Mouse (Mus musculus) stomach, embryonic 16.5 days (tissue): Measurements from ENCODE around the gene Gm42688. TPM values are rescaled to one million over a fixed set of nuclear protein-coding genes. Genes with fewer than 3 reads are reported as not detected.
A peak's percentile ranks its signal among the peaks of the same experiment; 100 is the strongest.

Experiments
- ATAC-seq: fragments of 200-750 bp; cut with Nextera tagmentation; 2 replicates; pipeline ENCODE4 v1.8.0; 2017; ENCODE audit warnings: moderate number of reproducible peaks, moderate TSS enrichment; ENCODE audit not compliant: insufficient read depth, low FRiP score
- H3K27ac ChIP-seq: fragments of 300-500 bp; sonication (generic); 2 replicates; pipeline ENCODE4 v1.5.1; 2014; ENCODE audit warnings: low read length
- H3K27me3 ChIP-seq: fragments of 300-500 bp; sonication (generic); 2 replicates; pipeline ENCODE4 v1.6.1; 2014; ENCODE audit warnings: low read length, control low read depth, mixed read lengths; ENCODE audit not compliant: control insufficient read depth, insufficient read depth
- H3K36me3 ChIP-seq: fragments of 300-500 bp; sonication (generic); 2 replicates; pipeline ENCODE4 v1.6.1; 2014; ENCODE audit warnings: low read length; ENCODE audit not compliant: control insufficient read depth, insufficient read depth
- H3K4me1 ChIP-seq: fragments of 300-500 bp; sonication (generic); 2 replicates; pipeline ENCODE4 v1.6.1; 2014; ENCODE audit warnings: low read length, control low read depth, mixed read lengths; ENCODE audit not compliant: control insufficient read depth, insufficient read depth
- H3K4me2 ChIP-seq: fragments of 300-500 bp; sonication (generic); 2 replicates; pipeline ENCODE4 v1.6.1; 2014; ENCODE audit warnings: low read depth, low read length, mixed read lengths
- H3K4me3 ChIP-seq: fragments of 300-500 bp; sonication (generic); replicated peaks from 2 replicates; pipeline ENCODE4 v1.5.1; 2014; ENCODE audit warnings: mild to moderate bottlenecking, low read length
- H3K9ac ChIP-seq: fragments of 300-500 bp; sonication (generic); 2 replicates; pipeline ENCODE4 v1.6.1; 2014; ENCODE audit warnings: low read length
- H3K9me3 ChIP-seq: fragments of 300-500 bp; sonication (generic); replicated peaks from 2 replicates; pipeline ENCODE4 v1.6.1; 2016; ENCODE audit warnings: low read length, control low read depth; ENCODE audit not compliant: control insufficient read depth
- WGBS: fragments of 180-500 bp; shearing (Covaris S2); extraction: QIAGEN DNeasy Blood & Tissue Kit; methylation state at CpG from one replicate; pipeline ENCODE4 v1.1.7; 2014; 5-methylcytosine and 5-hydroxymethylcytosine counted together
- polyA plus RNA-seq: library from polyadenylated mRNA; unstranded; fragments of >200 nt; fragmentation: Nextera tagmentation; extraction: Ambion mirVana; gene quantifications from 2 replicates; pipeline ENCODE4 v1.2.1, GENCODE M21; 2015

Gm42688 gene
- polyA plus RNA-seq, 1 experiment from 2014 or later, result 1.8 TPM

DNA sequence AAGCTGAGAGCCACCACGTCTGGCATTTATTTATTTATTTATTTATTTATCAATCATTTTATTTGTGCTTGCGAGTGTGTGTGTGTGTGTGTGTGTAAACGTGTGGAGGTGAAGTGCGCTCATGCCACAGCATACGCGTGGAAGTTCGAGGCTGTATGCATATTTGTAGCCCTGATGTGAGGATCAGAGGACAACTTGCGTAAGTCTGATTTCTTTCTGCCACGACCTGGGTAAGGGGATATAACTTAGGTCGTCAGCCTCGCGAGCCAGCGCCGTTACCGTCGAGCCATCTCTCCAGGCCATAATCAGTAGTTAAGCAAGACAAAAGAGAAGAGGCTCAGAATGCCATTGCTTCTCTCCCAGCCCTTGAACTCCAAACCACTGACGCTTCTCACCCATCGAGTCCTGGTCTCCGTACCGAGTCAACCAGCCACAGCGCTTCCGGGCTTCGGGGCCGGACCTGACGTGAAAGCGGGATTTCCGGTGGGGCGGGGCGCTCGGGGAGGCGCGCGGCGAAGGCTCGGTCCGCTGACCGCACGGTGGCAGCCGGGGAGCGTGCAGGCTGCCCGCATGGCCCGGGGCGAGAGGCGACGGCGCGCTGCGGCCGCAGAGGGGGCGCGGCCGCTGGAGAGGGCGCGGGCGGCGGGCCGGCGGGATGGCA, 13.7 kb downstream of the Gm42688 start, which contains the start of gene Mogs:
Gene Mogs (plus strand): TSS at position 486 of the 661 bp plus-strand sequence.
- Histone ChIP-seq H3K4me3 (peak within 1 kb of the TSS; percentile 86), H3K27me3 (no peaks in the 10 kb centered on the region), H3K36me3 (peaks cover 12% of the 10 kb centered on the region), H3K9me3 (no peaks in the 10 kb centered on the region), H3K4me2 (peak within 1 kb of the TSS; percentile 90), H3K9ac (peak within 1 kb of the TSS; percentile 93), H3K27ac (peak within 1 kb of the TSS; percentile 88), H3K4me1 (peaks cover 22% of the 10 kb centered on the region)
- WGBS, result under 1% methylated on average over 58 of the region's 58 CpGs
- peak; percentile 93 for ATAC-seq

DNA sequence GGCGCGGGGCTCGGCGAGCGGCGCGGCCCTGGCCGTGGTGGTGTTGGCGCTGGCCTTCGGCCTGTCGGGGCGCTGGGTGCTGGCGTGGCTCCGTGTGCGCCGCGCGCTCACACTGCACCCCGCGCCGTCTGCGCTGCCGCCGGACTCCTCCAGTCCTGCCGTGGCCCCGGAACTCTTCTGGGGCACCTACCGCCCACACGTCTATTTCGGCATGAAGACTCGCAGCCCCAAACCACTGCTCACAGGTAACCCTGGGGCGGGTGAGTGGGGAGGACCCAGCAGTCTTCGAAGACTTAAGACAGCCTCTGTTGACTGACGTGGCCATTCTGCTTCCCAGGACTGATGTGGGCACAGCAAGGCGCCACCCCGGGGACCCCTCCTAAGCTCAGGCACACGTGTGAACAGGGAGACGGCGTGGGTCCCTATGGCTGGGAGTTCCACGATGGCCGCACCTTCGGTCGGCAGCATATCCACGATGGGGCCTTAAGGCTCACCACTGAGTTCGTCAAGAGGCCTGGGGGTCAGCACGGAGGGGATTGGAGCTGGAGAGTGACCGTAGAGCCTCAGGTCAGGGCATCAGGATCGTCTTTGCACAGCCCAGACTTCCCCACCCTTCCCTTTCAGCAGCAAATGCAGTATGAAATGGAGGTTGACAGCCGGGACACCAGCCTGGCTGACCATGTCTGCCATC, 14.4 kb downstream of the Gm42688 start:
- peak; percentile 16; the same call in 1 of the 2 replicates for ATAC-seq
- Histone ChIP-seq H3K4me1 (peaks cover 24% of the 10 kb centered on the region), H3K4me2 (peak overlapping the region; percentile 90), H3K36me3 (peaks cover 12% of the 10 kb centered on the region), H3K9me3 (no peaks in the 10 kb centered on the region), H3K27me3 (no peaks in the 10 kb centered on the region), H3K9ac (peak overlapping the region; percentile 93), H3K27ac (peak overlapping the region; percentile 88), H3K4me3 (peak overlapping the region; percentile 86)
- WGBS, result under 1% methylated on average over 42 of the region's 48 CpGs

DNA sequence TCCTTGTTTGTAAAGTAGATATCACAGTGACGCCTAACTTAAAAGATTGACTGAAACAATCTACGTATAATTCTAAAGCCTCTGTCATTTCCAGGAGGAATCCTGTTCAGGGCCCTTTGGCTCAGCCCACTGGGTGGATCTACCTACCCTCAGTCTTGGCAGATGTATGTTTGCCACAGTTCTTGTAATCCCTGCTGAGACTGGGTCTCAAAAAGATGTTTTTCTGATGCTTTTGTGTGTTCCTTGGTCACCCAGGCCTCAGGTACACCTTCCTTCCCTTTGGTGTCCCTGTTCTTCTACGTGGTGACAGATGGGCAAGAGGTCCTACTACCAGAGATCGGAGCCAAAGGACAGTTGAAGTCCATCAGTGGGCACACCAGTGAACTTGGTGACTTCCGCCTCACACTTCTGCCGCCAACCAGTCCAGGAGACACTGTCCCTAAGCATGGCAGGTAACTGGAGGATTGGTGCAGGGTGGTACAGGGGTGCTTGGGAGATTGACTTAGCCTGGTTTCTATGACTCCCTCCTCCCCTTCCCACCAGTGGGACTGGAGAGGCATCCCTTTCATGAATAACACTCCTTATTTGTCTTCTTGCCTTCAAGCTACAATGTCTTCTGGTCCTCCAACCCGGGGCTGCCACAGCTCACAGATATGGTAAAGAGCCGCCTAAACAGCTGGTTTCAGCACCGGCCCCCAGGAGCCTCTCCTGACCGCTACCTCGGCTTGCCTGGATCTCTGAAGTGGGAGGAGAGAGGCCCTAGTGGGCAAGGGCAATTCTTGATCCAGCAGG, 15.2 kb downstream of the Gm42688 start:
- Histone ChIP-seq H3K27me3 (no peaks in the 10 kb centered on the region), H3K9me3 (no peaks in the 10 kb centered on the region), H3K27ac (no peak overlapping the region), H3K4me2 (peak overlapping the region; percentile 90), H3K4me1 (peaks cover 24% of the 10 kb centered on the region), H3K36me3 (peaks cover 12% of the 10 kb centered on the region), H3K9ac (peak overlapping the region; percentile 93), H3K4me3 (peak overlapping the region; percentile 86)
- no peak for ATAC-seq
- 66% methylated on average over 11 of the region's 11 CpGs for WGBS

DNA sequence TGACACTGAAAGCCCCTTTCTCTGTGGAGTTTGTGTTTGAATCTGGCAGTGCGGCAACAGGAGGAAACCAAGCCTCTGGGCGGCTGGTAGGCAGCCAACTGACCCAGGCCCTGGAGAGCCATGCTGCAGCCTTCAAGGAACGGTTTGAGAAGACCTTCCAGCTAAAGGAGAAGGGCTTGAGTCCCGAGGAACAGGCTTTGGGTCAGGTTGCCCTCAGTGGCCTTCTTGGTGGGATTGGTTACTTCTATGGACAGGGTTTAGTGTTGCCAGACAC, 15.7 kb downstream of the Gm42688 start:
- H3K4me2 ChIP-seq, result no peak overlapping the region
- ATAC-seq, result no peak
- H3K27me3 ChIP-seq, result no peaks in the 10 kb centered on the region
- H3K4me1 ChIP-seq, result peaks cover 24% of the 10 kb centered on the region
- peaks cover 12% of the 10 kb centered on the region for H3K36me3 ChIP-seq
- H3K27ac ChIP-seq, result no peak overlapping the region
- H3K9ac ChIP-seq, result 0 out of 2 replicates have a peak overlapping the region, but pooled peaks have one; percentile 93
- WGBS, result 72% methylated on average over 4 of the region's 4 CpGs
- no peak overlapping the region for H3K4me3 ChIP-seq
- H3K9me3 ChIP-seq, result no peaks in the 10 kb centered on the region

DNA sequence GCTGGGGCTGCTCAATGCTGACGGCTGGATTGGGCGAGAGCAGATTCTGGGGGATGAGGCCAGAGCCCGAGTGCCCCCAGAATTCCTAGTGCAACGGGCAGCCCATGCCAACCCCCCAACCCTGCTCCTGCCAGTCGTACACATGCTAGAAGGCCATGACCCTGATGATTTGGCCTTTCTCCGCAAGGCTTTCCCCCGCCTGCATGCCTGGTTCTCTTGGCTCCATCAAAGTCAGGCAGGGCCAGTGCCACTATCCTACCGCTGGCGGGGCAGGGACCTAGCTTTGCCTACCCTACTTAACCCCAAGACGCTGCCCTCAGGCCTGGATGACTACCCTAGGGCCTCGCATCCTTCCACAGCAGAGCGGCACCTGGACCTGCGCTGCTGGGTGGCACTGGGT, 16.2 kb downstream of the Gm42688 start:
- Histone ChIP-seq H3K36me3 (peaks cover 12% of the 10 kb centered on the region), H3K4me3 (no peak overlapping the region), H3K27me3 (no peaks in the 10 kb centered on the region), H3K27ac (no peak overlapping the region), H3K4me1 (peaks cover 28% of the 10 kb centered on the region), H3K9ac (peak overlapping the region; percentile 25; the same call in 1 of the 2 replicates), H3K9me3 (no peaks in the 10 kb centered on the region), H3K4me2 (no peak overlapping the region)
- no peak for ATAC-seq
- 85% methylated on average over 13 of the region's 13 CpGs for WGBS

DNA sequence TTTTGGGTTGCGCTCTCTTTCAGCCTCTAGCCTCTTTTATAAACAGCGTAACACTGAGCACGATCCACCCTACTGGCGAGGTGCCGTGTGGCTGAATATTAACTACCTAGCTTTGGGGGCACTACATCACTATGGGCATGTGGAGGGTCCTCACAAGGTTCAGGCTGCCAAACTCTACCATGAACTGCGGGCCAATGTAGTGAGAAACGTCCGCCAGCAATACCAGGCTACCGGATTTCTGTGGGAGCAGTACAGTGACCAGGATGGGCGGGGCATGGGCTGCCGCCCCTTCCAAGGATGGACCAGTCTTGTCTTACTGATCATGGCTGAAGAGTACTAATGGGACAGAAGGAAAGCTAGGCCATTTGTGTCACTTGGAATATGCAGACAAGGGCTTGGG, 17.0 kb downstream of the Gm42688 start:
- Histone ChIP-seq H3K4me1 (peaks cover 34% of the 10 kb centered on the region), H3K27ac (no peak overlapping the region), H3K4me2 (no peak overlapping the region), H3K9ac (no peak overlapping the region), H3K27me3 (no peaks in the 10 kb centered on the region), H3K4me3 (no peak overlapping the region), H3K9me3 (no peaks in the 10 kb centered on the region), H3K36me3 (peaks cover 12% of the 10 kb centered on the region)
- 78% methylated on average over 11 of the region's 11 CpGs for WGBS
- no peak for ATAC-seq

DNA sequence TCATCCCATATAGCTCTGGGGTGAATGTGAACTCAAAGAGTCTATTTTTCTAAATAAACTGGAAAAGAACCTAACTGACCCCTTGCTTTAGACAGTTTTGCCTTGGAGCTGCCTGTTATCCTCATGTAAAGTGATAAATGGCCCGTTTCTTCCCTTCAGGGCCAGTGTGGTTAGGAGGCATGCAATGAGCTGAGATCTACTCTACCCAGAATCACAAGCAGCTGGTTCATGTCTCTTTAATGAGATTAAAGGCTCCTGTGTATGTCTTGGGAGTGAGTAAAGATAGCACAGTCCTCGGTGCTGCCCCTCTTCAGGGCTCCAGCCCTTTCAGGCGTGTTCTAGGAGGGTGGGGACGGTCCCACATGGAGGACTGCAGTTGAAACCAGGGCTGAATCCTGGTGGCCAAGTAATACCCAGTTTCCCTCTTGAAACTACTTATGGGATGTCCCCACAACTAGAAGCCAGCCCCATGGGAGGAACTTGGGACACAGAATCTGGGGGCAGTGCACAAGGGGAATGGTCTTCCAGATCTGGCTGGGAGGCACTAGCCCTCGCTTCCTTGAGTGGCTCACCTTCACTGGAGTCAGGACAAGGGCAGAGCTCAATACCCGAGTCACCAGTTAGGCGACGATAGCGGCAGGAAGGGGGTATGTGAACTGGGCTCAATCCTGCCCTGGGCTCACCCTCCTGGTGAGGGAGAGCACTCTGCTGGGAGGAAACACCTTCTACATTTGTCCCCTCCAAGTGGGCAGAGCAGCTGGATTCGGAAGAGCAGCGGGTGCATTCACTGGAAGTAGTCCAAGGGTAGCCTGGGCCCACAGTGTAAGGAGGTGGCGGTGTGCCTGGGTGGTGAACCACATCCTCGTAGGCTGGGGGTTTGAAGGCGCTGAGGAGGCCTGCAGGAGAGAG, 17.7 kb downstream of the Gm42688 start:
- no peak overlapping the region for H3K27ac ChIP-seq
- H3K27me3 ChIP-seq, result no peaks in the 10 kb centered on the region
- no peak overlapping the region for H3K9ac ChIP-seq
- no peak for ATAC-seq
- H3K36me3 ChIP-seq, result peaks cover 12% of the 10 kb centered on the region
- no peaks in the 10 kb centered on the region for H3K9me3 ChIP-seq
- no peak overlapping the region for H3K4me2 ChIP-seq
- no peak overlapping the region for H3K4me3 ChIP-seq
- WGBS, result 68% methylated on average over 14 of the region's 14 CpGs
- peaks cover 37% of the 10 kb centered on the region for H3K4me1 ChIP-seq

DNA sequence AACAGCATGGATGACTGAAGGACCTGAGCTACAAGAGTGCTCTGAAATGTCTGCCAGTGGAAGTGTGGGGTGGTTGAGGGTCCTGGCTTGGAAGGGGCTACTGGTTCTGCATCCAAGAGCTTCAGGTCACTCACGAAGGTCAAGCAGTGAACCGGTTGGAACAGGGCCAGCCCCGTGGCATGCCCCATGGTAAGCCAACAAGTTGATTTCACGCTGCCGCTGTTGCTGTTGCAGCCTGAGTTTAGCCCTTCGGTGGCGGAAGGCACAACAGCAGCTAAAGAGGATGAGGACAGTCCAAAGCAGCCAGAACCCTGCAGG, 18.3 kb downstream of the Gm42688 start:
- no peak overlapping the region for H3K27ac ChIP-seq
- no peak overlapping the region for H3K4me3 ChIP-seq
- peak overlapping the region; percentile 17; the same call in 1 of the 2 replicates for H3K9ac ChIP-seq
- ATAC-seq, result no peak
- no peaks in the 10 kb centered on the region for H3K27me3 ChIP-seq
- peak overlapping the region; percentile 91 for H3K4me2 ChIP-seq
- no peaks in the 10 kb centered on the region for H3K9me3 ChIP-seq
- peaks cover 12% of the 10 kb centered on the region for H3K36me3 ChIP-seq
- H3K4me1 ChIP-seq, result peaks cover 43% of the 10 kb centered on the region
- WGBS, result 74% methylated on average over 7 of the region's 7 CpGs
